Mouse (Mus musculus) bone marrow, adult 2 months (tissue): ENCODE measurements around the gene March11.

Experiments used
- CTCF ChIP-seq: fragments of 200-500 bp; IDR thresholded peaks from 2 replicates; pipeline ENCODE4 v1.5.1; 2011; ENCODE audit warnings: low read length, control low read depth; ENCODE audit not compliant: control insufficient read depth, insufficient read depth
- POLR2A ChIP-seq: fragments of 200-500 bp; IDR thresholded peaks from 2 replicates; pipeline ENCODE4 v1.6.1; 2011; ENCODE audit warnings: low read depth, mild to moderate bottlenecking, control low read depth, low read length, borderline replicate concordance; ENCODE audit not compliant: control insufficient read depth

DNA sequence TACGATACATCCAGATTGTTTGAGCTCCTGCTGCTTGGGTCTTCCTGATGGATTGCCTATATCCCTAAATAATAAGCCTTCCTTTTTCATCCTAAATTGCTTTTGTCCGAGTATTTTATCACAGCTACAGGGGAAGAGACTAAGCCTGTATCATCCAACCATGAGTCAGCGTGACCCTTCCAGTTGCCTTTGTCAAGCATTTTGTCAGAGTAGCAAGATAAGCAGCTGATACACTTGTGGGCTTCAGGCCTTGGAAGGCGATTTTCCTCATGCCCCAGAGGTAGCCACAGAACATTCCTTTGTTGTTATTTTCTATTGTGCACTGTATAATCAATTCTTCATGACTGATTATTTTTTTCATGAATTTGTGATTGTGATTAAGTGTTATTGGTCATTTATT lies 14.0 kb downstream of the March11 start:
- no peak for TF ChIP-seq CTCF
- no peak for TF ChIP-seq POLR2A
